Mouse (Mus musculus) kidney, embryonic 16.5 days (tissue): Measurements from ENCODE around the gene Myog. TPM values are rescaled to one million over a fixed set of nuclear protein-coding genes. Genes with fewer than 3 reads are reported as not detected.
A peak's percentile ranks its signal among the peaks of the same experiment; 100 is the strongest.
"Not testable (repeated sequence)": the region's sequence is repeated elsewhere in the genome, so short reads cannot be mapped to it uniquely, and the experiment has no call there.

Experiments used
- ATAC-seq: fragments of 200-750 bp; cut with Nextera tagmentation; 2 replicates; pipeline ENCODE4 v1.8.0; 2017; ENCODE audit warnings: moderate TSS enrichment; ENCODE audit not compliant: low FRiP score, low TSS enrichment
- H3K27ac ChIP-seq: fragments of 300-500 bp; sonication (generic); 2 replicates; pipeline ENCODE4 v1.5.1; 2014; ENCODE audit warnings: low read length
- H3K27me3 ChIP-seq: fragments of 300-500 bp; sonication (generic); 2 replicates; pipeline ENCODE4 v1.6.1; 2014; ENCODE audit warnings: low read length, control low read depth, mixed read lengths; ENCODE audit not compliant: insufficient read depth
- H3K36me3 ChIP-seq: fragments of 300-500 bp; sonication (generic); 2 replicates; pipeline ENCODE4 v1.6.1; 2014; ENCODE audit warnings: low read length, control low read depth, mixed read lengths; ENCODE audit not compliant: insufficient read depth
- H3K4me1 ChIP-seq: fragments of 300-500 bp; sonication (generic); 2 replicates; pipeline ENCODE4 v1.6.1; 2014; ENCODE audit warnings: low read length, control low read depth, mixed read lengths; ENCODE audit not compliant: insufficient read depth
- H3K4me2 ChIP-seq: fragments of 300-500 bp; sonication (generic); replicated peaks from 2 replicates; pipeline ENCODE4 v1.6.1; 2014; ENCODE audit warnings: low read depth, low read length
- H3K4me3 ChIP-seq: fragments of 300-500 bp; sonication (generic); 2 replicates; pipeline ENCODE4 v1.5.1; 2014; ENCODE audit warnings: mild to moderate bottlenecking, low read length
- H3K9ac ChIP-seq: fragments of 300-500 bp; sonication (generic); replicated peaks from 2 replicates; pipeline ENCODE4 v1.6.1; 2014; ENCODE audit warnings: low read length
- H3K9me3 ChIP-seq: fragments of 300-500 bp; sonication (generic); 2 replicates; pipeline ENCODE4 v1.6.1; 2016; ENCODE audit warnings: low read length, control low read depth
- WGBS: fragments of 180-500 bp; shearing (Covaris S2); extraction: QIAGEN DNeasy Blood & Tissue Kit; methylation state at CpG from one replicate; pipeline ENCODE4 v1.1.7; 2014; 5-methylcytosine and 5-hydroxymethylcytosine counted together
- polyA plus RNA-seq: library from polyadenylated mRNA; unstranded; fragments of >200 nt; fragmentation: Nextera tagmentation; extraction: Ambion mirVana; gene quantifications from 2 replicates; pipeline ENCODE4 v1.2.1, GENCODE M21; 2015

The Myog gene
- polyA plus RNA-seq: 2.4 and 3.4 TPM in 2 replicates

GRCm38 (mm10) chr1:134289598-134290099 is at the start of gene Myog:
Myog (plus strand) TSS chr1:134289989.
- no peak within 1 kb of the TSS for H3K4me2 ChIP-seq
- no peaks in the 10 kb centered on the region for H3K36me3 ChIP-seq
- WGBS: 23% methylated on average over 11 of the region's 11 CpGs
- H3K4me3 ChIP-seq: no peak within 1 kb of the TSS
- H3K27me3 ChIP-seq: no peaks in the 10 kb centered on the region
- H3K27ac ChIP-seq: no peak within 1 kb of the TSS
- H3K4me1 ChIP-seq: peaks cover 9% of the 10 kb centered on the region; the same call in 1 of the 2 replicates
- ATAC-seq: no peak
- H3K9me3 ChIP-seq: no peaks in the 10 kb centered on the region
- H3K9ac ChIP-seq: no peak within 1 kb of the TSS

GRCm38 (mm10) chr1:134240701-134241100 is 49.1 kb upstream of the Myog start:
- H3K9me3 ChIP-seq: no peaks in the 10 kb centered on the region
- 0 out of 2 replicates have a peak, but pooled peaks cover 6% of the 10 kb centered on the region for H3K27me3 ChIP-seq
- no peaks in the 10 kb centered on the region for H3K36me3 ChIP-seq
- no peak overlapping the region for H3K4me3 ChIP-seq
- no peak overlapping the region for H3K4me2 ChIP-seq
- H3K9ac ChIP-seq: no peak overlapping the region
- peaks cover 18% of the 10 kb centered on the region for H3K4me1 ChIP-seq
- no peak overlapping the region for H3K27ac ChIP-seq
- 86% methylated on average over 9 of the region's 9 CpGs for WGBS
- no peak for ATAC-seq

- no peak overlapping the region for H3K9ac ChIP-seq
- H3K9me3 ChIP-seq: no peaks in the 10 kb centered on the region
- 0 out of 2 replicates have a peak, but pooled peaks cover 3% of the 10 kb centered on the region for H3K27me3 ChIP-seq
- peaks cover 12% of the 10 kb centered on the region for H3K4me1 ChIP-seq
- H3K4me3 ChIP-seq: no peak overlapping the region
- H3K27ac ChIP-seq: no peak overlapping the region
- H3K4me2 ChIP-seq: no peak overlapping the region
- no peak for ATAC-seq
- no peaks in the 10 kb centered on the region for H3K36me3 ChIP-seq
- 65% methylated on average over 8 of the region's 8 CpGs for WGBS
Observed at GRCm38 (mm10) chr1:134241298-134241697, 48.5 kb upstream of the Myog start.

- Histone ChIP-seq H3K4me3 (no peak overlapping the region), H3K4me2 (no peak overlapping the region), H3K36me3 (no peaks in the 10 kb centered on the region), H3K27ac (no peak overlapping the region), H3K27me3 (no peaks in the 10 kb centered on the region), H3K9ac (no peak overlapping the region), H3K4me1 (peaks cover 12% of the 10 kb centered on the region), H3K9me3 (no peaks in the 10 kb centered on the region)
- 78% methylated on average over 2 of the region's 2 CpGs for WGBS
- ATAC-seq: no peak
Observed at GRCm38 (mm10) chr1:134242286-134242685, 47.5 kb upstream of the Myog start.

- peak overlapping the region; percentile 48; the same call in 1 of the 2 replicates for H3K27ac ChIP-seq
- peak; percentile 77 for ATAC-seq
Observed at GRCm38 (mm10) chr1:134243505-134243904, 46.3 kb upstream of the Myog start.

GRCm38 (mm10) chr1:134243948-134244914 is 45.6 kb upstream of the Myog start:
- Histone ChIP-seq H3K9me3 (no peaks in the 10 kb centered on the region), H3K36me3 (no peaks in the 10 kb centered on the region), H3K9ac (peak overlapping the region; percentile 53), H3K4me2 (peak overlapping the region; percentile 56), H3K4me1 (peaks cover 12% of the 10 kb centered on the region), H3K27ac (peak overlapping the region; percentile 48; the same call in 1 of the 2 replicates), H3K27me3 (no peaks in the 10 kb centered on the region), H3K4me3 (peak overlapping the region; percentile 24; the same call in 1 of the 2 replicates)
- ATAC-seq: peak; percentile 93
- WGBS: 20% methylated on average over 35 of the region's 35 CpGs

More at GRCm38 (mm10) chr1:134243505-134243904, 46.3 kb upstream of the Myog start:
- Histone ChIP-seq H3K9me3 (no peaks in the 10 kb centered on the region), H3K36me3 (no peaks in the 10 kb centered on the region), H3K4me1 (peaks cover 12% of the 10 kb centered on the region), H3K27me3 (no peaks in the 10 kb centered on the region), H3K9ac (peak overlapping the region; percentile 53; the same call in 1 of the 2 replicates), H3K4me3 (no peak overlapping the region), H3K4me2 (no peak overlapping the region; the same call in 1 of the 2 replicates)
- 46% methylated on average over 6 of the region's 6 CpGs for WGBS

- Histone ChIP-seq H3K27ac (no peak overlapping the region), H3K27me3 (no peaks in the 10 kb centered on the region), H3K4me1 (peaks cover 12% of the 10 kb centered on the region), H3K9me3 (no peaks in the 10 kb centered on the region), H3K4me3 (no peak overlapping the region), H3K36me3 (no peaks in the 10 kb centered on the region), H3K9ac (no peak overlapping the region), H3K4me2 (no peak overlapping the region)
- no peak for ATAC-seq
- 79% methylated on average over 14 of the region's 14 CpGs for WGBS
Observed at GRCm38 (mm10) chr1:134245004-134245717, 44.6 kb upstream of the Myog start.

GRCm38 (mm10) chr1:134246590-134246989 is 43.2 kb upstream of the Myog start:
- Histone ChIP-seq H3K9ac (no peak overlapping the region), H3K4me2 (no peak overlapping the region), H3K27ac (no peak overlapping the region), H3K4me3 (no peak overlapping the region), H3K4me1 (peaks cover 9% of the 10 kb centered on the region), H3K27me3 (no peaks in the 10 kb centered on the region), H3K9me3 (no peaks in the 10 kb centered on the region), H3K36me3 (no peaks in the 10 kb centered on the region)
- WGBS: 58% methylated on average over 4 of the region's 4 CpGs
- ATAC-seq: no peak

GRCm38 (mm10) chr1:134249681-134250080 is 40.1 kb upstream of the Myog start:
- 72% methylated on average over 1 of the region's 1 CpGs for WGBS
- ATAC-seq: not testable (repeated sequence)

More at GRCm38 (mm10) chr1:134249681-134250080, 40.1 kb upstream of the Myog start:
- not testable (repeated sequence) for H3K9me3 ChIP-seq, H3K9ac ChIP-seq, H3K36me3 ChIP-seq, H3K27ac ChIP-seq, H3K27me3 ChIP-seq, H3K4me2 ChIP-seq, H3K4me3 ChIP-seq, H3K4me1 ChIP-seq
